Mouse (Mus musculus) liver (tissue): ENCODE measurements around the gene Tmem51.

Source experiments
- DNase-seq: peaks from one replicate; pipeline ENCODE4 v3.0.0-alpha.2; 2020; ENCODE audit warnings: mixed read lengths

Gene Tmem51

DNA sequence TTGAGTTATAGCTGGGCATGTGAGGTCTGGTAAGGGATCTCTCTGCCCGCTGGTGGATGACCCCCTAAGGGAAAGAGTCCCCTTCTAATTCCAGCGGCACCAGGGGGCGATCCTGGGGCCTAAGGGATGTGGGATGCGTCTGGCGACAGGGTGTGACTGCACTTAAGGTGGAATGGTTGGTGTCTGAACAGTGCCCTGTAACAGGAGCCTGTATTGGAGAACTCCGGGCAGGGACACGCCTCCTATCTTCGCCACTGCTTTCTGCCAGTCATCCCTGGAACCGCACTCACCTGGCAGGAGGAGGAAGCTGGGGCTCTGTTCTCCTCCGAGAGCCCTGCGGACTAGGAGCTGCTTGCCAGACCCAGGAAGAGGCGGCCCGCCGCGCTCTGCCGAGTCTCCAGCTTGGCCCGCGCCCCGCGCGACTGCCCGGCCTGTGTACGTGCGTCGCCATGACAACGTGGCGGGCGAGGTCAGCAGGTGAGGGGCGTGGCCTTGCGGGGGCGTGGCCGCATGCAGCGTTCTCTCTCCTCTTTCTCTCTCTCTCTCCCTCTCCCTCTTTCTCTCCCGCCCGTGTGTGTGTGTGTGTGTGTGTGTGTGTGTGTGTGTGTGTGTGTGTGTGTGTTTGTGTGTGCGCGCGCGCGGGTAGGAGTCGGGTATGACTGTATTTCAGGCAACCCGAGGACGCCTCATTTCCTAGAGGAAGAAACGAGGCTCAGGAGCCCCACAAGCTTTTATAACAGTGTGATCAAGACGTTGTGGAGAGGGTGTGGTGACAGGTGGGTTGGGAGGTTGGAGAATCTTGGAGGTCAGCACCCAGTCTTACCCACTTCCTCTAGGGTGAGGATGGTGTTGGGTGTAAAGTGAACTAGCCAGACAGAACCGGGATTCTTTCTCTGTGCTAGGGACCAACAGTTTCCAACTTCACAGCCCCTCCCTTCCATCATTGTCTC is 69.2 kb downstream of the Tmem51 start, which contains the start of gene Fhad1:
TSS of gene Fhad1 (minus strand) at position 424 of the 950 bp plus-strand sequence.
- peak; percentile 86 for DNase-seq

DNA sequence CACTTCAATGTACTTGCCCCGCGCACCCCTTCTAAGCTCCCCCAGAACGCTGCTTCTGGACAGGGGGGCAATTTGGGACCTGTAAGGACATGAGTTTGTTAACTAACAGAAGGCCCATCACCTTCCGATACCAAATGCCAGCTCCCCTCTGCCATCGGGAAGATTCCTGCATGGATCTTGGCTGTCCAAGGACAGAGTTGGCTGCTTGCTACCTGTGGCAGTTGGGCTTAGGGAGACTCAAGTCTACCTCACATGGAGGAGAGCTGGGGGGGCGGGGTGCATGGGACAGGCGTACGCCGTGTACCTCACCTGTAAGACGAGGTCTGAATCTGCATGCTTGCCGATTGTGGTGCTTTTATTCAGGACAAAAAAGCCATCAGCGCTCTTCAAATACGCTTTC is 72.9 kb downstream of the Tmem51 start:
- DNase-seq: no peak

DNA sequence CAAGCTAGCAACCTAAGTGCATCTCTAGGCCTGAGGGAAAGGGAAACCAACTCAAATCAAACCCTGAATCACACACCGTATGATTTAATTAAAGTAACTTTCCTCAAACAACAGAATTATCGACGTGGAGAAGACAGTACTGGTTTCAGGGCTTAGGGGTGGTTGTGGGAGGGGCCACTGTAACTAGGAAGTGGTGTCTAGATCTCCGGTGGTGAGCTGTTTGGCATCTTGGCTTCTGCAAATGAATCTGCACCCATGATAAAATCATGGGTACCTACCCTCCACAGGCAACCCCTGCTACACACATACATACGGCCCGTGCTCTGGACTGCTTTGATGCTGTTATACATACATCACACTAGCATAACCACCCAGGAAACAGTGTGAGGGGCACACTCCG is 73.7 kb downstream of the Tmem51 start:
- no peak for DNase-seq

DNA sequence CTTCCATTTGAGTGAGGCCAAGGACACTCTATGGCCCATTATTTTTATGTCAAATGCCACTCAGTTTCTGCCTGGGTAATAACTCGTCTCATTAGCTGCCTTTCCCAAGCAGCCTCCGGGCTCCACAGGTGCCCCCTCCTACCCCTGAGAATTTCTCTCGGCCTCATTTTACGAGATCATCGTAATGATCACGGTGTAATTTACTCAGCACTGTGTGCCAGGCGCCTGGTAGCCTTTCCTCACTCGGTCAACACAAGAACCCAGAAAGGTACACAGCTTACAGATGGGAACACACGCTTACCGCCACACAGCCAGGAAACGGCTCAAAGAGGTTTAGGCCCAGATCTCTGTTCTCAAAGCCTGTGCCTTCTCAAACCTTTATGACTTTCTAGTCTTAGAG is 75.9 kb downstream of the Tmem51 start:
- no peak for DNase-seq

DNA sequence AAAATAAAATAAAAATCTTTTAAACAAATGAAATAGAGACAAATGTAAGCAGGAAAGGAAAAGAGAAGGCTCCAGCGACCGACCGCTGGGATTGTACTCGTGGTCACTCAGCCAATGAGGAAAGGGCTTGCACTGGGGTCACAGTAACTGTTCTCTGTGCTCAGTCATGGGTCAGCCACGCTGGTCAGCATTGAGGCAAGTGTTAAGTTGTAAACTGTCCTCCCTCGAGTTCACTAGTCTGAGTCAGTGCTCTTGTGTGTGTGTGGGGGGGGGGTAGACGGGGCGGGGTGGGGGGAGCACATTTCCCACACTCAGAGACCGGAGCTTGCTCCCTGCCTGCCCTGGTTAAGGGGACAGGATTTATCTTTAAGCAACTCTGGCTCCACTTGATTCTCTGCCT is 83.5 kb downstream of the Tmem51 start:
- no peak for DNase-seq

DNA sequence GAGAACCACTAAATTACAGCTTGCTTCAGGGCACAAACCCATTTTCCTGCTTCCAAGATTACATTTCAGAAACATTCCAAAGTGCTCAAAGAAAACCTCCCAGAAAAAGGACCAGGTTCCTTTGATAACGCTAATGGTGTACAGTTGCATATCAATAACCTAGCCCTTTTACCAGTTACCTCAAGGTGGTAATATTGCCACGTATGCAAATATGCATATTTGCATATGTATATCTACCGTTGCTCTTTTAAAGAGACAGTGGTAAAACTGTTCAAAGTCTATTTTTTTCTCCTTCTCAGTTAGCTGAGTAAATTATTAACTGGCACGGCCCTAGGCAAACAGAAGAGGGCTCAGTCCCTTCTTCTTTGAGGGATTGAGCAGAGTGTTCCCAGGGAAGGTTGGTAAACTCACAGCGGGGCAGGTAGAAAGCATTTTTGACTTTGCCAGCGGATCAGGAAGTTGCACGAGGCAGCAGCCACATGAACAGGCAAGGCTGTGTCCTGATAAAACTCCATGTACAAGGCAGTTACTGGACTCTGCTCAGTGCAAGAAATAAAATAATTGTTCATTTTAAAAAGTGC is 84.5 kb downstream of the Tmem51 start:
- DNase-seq: no peak

DNA sequence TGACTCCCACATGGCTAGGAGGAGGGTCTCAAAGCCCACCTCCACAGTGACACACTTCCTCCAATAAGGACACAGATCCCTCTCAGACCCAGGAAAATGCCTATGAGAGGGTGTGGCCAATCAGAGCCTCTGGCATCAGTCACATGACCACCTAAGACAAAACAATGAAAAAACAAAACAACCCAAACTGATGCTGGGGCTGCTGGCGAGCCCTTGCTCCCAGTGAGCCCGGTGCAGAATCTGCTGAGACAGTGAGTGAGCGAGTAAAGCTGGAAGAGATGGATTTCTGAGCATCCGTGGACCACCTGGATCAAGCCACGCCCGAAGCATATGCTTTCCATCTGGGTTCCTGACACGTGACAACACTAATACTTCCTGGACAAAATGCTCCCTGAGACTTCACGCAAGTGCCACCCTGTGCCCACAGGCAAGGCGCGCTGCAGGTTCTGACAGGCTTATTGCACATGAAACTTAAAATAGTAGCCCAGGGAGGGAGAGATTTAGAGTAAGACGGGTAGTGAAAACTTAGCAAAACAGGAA is 85.8 kb downstream of the Tmem51 start:
- no peak for DNase-seq

DNA sequence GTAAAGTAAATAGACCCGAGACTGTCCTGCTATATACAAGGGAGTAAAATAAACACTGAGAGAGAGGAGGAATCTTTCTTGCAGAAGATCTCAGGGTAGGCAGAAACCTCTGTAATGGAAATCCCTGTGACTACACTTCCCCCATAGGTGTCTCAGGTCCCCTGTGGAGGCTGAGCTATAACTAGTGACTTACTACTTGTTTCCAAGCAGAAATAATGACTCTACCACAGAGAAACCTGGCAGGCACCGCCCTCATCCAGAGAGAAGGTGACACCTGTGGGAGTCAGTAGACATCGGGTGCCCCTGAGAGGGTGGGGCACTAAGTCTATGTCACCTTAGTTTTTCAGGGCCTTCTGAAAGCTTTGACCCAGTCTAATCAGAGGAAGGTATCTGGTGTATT is 87.2 kb downstream of the Tmem51 start:
- DNase-seq: no peak

DNA sequence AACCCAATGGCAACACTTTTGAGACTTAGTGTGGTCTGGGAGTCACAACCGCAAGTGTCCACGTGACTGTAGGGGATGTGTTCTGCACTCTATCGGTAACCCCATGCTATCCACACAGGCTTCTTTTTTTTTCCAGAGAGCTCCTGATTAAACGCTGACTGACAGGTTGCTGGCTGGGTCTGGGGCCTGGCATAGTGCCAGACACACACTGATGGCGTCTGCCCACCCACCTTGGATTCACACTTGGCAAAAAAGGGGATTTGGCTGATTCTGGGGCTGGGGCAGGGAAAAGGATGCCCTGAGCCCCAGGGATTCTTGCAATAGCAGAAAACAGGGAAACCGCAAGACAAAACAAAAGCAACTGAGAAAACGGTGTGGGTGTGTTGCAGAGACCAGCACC is 88.0 kb downstream of the Tmem51 start:
- no peak for DNase-seq

DNA sequence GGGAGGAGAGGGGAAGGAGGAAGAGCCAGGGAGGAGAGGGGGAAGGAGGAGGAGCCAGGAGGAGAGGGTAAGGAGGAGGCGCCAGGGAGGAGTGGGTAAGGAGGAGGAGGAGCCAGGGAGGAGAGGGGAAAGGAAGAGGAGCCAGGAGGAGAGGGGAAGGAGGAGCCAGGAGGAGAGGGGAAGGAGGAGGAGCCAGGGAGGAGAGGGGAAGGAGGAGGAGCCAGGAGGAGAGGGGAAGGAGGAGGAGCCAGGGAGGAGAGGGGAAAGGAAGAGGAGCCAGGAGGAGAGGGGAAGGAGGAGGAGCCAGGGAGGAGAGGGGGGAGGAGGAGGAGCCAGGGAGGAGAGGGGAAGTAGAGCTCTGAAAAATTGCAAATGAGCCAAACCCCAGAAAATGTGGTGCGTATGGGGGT is 90.0 kb downstream of the Tmem51 start:
- DNase-seq: peak; percentile 59

DNA sequence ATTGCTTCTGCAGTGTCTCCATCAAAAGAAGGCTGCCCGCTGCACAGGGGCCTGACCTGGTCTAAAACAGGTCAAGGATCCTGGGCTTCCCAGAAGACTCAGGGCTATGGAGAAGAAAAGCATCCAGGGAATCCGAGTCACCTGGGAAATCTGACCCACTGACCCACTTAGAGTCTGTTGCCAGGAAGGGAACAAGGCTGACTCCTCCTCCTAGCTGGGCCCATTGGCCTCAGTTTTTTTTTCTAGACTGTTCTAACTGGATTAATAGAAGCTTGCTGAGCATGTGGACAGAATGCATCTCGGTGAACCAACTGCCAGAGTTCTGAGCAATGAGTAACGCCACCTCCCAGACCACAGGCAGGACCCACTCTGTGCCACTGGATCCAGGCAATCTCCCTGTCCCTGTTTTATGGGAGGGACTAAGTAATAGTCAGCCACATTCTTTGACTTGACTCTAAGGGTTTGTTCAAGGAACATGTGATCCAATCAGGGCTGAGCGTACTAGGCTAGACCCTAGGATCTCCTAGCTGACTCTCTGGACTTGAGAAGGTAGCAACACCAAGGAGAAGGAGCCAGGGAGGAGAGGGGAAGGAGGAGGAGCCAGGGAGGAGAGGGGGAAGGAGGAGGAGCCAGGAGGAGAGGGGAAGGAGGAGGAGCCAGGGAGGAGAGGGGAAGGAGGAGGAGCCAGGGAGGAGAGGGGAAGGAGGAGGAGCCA is 90.6 kb downstream of the Tmem51 start:
- no peak for DNase-seq

DNA sequence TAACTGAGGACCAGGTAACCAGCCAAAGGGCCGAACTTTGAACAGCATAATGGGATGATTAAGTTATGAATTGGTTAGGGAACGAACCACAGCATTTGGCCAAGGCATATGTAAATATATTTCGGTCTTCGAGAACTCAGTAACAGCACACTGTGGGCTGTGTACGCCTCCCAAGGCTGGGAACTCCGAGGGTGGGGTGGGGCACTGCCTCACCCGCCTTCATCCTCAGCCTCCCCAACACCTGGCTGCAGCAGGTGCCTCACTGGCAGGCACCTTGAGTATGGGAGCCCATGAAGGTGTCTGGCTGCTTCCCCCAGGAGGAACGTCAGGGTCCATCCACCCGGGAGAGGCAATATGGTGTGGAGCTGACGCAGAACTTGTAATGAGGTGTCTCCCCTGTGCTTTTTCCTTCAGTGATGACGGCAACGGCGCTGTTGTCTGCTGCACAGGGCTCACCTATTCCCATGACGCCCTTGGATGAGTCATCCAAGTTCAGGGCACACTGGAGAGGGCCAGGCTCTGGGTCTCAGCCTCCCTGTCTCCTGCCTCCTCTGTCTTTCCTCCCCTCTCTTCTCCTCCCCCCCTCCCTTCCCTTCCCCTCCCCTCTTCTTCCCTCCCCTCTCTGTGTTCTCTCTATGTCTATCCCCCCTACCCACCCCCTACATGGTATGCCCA is 91.4 kb downstream of the Tmem51 start:
- no peak for DNase-seq

DNA sequence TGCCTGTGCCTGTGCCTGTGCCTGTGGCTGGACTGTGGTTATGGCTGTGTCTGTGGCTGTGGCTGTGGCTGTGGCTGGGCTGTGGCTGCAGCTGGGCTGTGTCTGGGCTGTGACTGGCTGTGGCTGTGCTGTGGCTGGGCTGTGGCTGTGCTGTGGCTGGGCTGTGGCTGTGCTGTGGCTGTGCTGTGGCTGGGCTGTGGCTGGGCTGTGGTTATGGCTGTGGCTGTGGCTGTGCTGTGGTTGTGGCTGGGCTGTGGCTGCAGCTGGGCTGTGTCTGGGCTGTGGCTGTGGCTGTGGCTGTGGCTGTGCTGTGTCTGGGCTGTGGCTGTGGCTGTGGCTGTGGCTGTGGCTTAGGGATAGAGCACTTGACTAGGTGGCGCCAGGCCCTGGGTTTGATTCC is 95.9 kb downstream of the Tmem51 start:
- no peak for DNase-seq

DNA sequence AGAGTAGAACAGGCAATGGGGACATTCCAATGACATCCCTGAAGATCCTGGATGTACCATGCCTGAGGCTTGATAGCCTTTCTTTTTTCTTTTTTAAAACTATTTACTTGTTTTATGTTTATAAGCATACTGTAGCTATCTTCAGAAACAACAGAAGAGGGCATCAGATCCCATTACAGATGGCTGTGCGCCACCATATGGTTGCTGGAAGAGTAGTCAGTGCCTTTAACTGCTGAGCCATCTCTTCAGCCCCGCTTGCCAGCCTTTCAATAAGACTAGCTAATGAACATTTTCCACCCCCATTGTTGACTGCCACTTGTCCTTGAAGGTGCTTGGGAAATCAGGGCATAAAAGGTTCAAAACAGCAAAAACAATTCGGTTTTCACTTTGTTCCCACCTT is 100.4 kb downstream of the Tmem51 start:
- DNase-seq: no peak

DNA sequence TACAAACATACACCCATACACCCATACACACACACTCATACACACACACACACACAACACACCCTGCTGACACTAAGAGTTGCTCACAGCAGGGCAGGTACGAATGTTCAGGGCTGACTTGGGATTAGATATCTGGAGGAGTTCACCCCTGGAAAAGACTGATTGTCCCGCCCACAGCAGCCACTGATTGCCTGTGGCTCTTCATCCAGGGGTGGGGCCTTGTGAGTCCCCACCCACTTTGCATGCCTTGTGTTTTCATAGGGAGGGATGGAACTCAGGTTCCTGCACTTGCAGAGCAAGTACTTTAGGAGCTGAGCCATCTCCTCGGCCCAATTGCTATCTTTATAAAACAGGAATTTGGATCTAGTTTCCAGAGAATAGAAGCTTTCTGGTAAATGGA is 102.6 kb downstream of the Tmem51 start:
- no peak for DNase-seq
